Mouse (Mus musculus): Measurements from ENCODE around the gene Igfbp5. TPM values are rescaled to one million over a fixed set of nuclear protein-coding genes. Genes with fewer than 3 reads are reported as not detected.

Gene Igfbp5
- polyA plus RNA-seq, 1 experiment from 2014 or later, result 89.8 TPM

DNA sequence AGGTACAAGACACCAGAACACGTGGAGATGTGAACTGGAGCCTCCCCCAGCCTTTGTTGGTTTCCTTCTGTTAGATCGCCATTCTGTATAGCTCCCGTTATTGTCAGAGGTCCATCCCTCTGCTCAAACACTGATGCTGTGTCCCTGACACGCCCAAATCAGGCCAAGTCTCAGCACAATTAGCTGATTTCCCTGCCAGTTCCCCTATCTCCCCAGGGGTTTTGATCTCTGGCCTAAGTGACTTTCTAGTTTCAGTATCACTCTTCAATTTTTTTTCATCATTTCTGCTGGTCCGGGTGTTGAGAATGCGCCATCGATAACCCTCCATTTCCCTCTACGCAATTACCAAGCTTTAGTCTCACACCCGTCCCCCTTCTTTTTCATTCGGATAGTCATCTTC is 51.8 kb downstream of the Igfbp5 start:
- WGBS, result 72% methylated on average over 10 of the region's 10 CpGs
- Histone ChIP-seq H3K9ac (no peak overlapping the region), H3K27ac (no peak overlapping the region), H3K27me3 (replicated peaks) (no peaks in the 10 kb centered on the region), H3K4me3 (replicated peaks) (no peak overlapping the region), H3K9me3 (no peaks in the 10 kb centered on the region), H3K4me2 (no peak overlapping the region), H3K4me1 (peaks cover 6% of the 10 kb centered on the region; the same call in 1 of the 2 replicates), H3K36me3 (no peaks in the 10 kb centered on the region)
- ATAC-seq (ENCODE audit: insufficient read depth, low FRiP score, low read depth), result no peak

DNA sequence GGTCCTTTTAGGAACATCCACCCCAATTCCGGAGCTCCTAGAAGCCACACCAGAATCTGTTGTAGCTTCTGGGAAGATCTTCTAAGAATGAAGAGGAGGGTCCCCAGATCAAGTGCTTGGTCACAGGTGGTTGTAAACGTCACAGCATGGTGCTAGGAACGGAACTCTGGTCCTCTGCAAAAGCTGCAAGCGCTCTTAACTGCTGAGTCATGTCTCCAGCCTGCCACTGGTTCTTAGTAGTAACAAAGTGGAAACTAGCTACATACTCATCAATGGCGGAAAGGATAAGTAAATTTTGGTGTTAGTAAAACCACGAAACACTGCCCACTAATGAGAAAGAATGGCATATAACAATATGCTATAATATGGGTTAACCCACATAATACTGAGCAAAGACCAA is 54.7 kb downstream of the Igfbp5 start:
- Histone ChIP-seq H3K4me2 (no peak overlapping the region), H3K9ac (no peak overlapping the region), H3K4me3 (replicated peaks) (no peak overlapping the region), H3K27me3 (replicated peaks) (no peaks in the 10 kb centered on the region), H3K36me3 (no peaks in the 10 kb centered on the region), H3K27ac (no peak overlapping the region), H3K4me1 (0 out of 2 replicates have a peak, but pooled peaks cover 6% of the 10 kb centered on the region), H3K9me3 (no peaks in the 10 kb centered on the region)
- WGBS, result 86% methylated on average over 6 of the region's 6 CpGs
- no peak for ATAC-seq (ENCODE audit: insufficient read depth, low FRiP score, low read depth)

DNA sequence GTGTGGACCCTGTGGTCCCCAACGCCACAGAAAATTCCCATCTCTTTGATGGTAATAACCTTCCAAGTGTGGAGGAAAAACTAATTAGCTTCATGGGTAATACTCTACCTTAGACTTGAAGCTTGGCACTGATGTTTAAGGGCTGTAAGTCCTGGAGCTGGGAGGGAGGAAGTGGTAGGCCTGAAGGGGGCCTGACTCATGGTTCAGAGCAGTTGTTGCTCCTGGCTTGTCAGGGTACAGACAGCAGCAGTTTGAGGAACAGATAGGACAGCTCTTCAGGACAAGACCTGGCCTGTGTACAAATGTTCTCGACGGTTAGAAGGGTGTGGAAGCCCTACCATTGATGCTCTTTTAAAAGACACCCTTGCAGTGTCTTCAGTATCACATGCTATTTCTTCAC is 59.1 kb downstream of the Igfbp5 start:
- 80% methylated on average over 3 of the region's 3 CpGs for WGBS
- no peak for ATAC-seq (ENCODE audit: insufficient read depth, low FRiP score, low read depth)

DNA sequence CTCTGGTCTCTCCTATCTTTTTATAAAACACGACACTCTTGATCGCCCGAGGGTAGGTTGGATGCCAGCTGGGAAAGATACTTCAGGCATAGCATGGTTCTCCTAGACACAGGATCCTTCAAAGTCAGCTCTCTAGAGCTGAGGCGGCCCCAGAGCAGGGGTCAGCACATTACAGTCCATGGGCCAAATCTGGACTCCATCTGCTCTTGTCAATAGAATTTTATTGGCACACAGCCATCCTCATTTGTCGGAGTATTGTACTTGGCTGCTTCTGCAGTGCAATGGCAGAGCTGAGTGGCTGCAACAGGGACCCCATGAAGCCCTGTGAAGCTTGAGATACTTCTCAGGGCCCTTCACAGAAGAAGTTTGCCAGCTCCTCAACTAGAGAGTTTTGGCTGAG is 59.5 kb downstream of the Igfbp5 start:
- 52% methylated on average over 5 of the region's 5 CpGs for WGBS
- no peak overlapping the region for H3K4me2 ChIP-seq
- H3K4me3 ChIP-seq (replicated peaks), result no peak overlapping the region
- no peak overlapping the region for H3K9ac ChIP-seq
- no peaks in the 10 kb centered on the region for H3K9me3 ChIP-seq
- ATAC-seq (ENCODE audit: insufficient read depth, low FRiP score, low read depth), result no peak
- H3K27me3 ChIP-seq (replicated peaks), result no peaks in the 10 kb centered on the region
- no peaks in the 10 kb centered on the region for H3K36me3 ChIP-seq
- no peak overlapping the region for H3K27ac ChIP-seq
- H3K4me1 ChIP-seq, result 0 out of 2 replicates have a peak, but pooled peaks cover 19% of the 10 kb centered on the region

More for the DNA sequence above, 59.1 kb downstream of the Igfbp5 start:
- H3K9ac ChIP-seq, result no peak overlapping the region
- no peaks in the 10 kb centered on the region for H3K27me3 ChIP-seq (replicated peaks)
- no peak overlapping the region for H3K27ac ChIP-seq
- no peak overlapping the region for H3K4me3 ChIP-seq (replicated peaks)
- no peaks in the 10 kb centered on the region for H3K9me3 ChIP-seq
- no peaks in the 10 kb centered on the region for H3K36me3 ChIP-seq
- H3K4me2 ChIP-seq, result no peak overlapping the region
- 0 out of 2 replicates have a peak, but pooled peaks cover 19% of the 10 kb centered on the region for H3K4me1 ChIP-seq

DNA sequence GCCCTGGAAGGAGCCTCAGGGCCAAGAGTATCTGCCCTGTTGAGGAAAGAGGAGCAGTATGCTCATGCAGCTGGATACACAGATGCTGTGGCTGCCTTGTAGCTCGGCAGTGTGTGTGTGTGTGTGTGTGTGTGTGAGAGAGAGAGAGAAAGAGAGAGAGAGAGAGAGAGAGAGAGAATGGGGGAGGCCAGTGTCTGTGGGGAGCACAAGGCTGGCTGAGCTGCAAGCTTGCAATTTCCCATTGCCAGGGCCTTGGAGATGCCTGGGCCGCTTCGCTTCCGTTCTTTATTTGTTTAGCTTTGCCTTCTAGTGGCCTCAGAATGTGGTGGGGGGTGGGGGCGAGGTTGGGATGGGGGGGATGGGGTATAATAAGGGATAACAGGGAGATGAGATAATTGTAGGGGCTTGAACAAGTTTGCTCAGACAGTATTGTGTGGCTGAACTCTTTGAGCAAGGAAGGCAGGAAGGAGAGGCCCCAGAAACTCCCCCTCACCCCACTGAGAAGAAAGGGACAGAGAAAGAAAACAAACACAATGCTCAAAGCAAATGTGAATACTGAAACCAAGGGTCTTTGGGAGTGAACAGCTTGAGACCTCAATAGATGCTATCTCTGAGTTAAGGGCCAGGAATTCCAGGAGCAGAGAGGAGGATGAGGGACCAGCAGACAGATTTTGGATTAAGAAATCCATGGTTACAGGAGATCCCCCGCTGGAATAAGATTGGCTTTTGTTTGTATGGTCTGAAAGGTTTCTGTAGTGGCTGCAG is 60.9 kb downstream of the Igfbp5 start:
- Histone ChIP-seq H3K27ac (0 out of 2 replicates have a peak overlapping the region, but pooled peaks have one; percentile 26), H3K4me3 (replicated peaks) (no peak overlapping the region), H3K4me1 (0 out of 2 replicates have a peak, but pooled peaks cover 19% of the 10 kb centered on the region), H3K27me3 (replicated peaks) (no peaks in the 10 kb centered on the region), H3K4me2 (no peak overlapping the region), H3K36me3 (no peaks in the 10 kb centered on the region), H3K9ac (no peak overlapping the region), H3K9me3 (no peaks in the 10 kb centered on the region)
- 8% methylated on average over 6 of the region's 6 CpGs for WGBS
- ATAC-seq (ENCODE audit: insufficient read depth, low FRiP score, low read depth), result no peak; the same call in 1 of the 2 replicates

DNA sequence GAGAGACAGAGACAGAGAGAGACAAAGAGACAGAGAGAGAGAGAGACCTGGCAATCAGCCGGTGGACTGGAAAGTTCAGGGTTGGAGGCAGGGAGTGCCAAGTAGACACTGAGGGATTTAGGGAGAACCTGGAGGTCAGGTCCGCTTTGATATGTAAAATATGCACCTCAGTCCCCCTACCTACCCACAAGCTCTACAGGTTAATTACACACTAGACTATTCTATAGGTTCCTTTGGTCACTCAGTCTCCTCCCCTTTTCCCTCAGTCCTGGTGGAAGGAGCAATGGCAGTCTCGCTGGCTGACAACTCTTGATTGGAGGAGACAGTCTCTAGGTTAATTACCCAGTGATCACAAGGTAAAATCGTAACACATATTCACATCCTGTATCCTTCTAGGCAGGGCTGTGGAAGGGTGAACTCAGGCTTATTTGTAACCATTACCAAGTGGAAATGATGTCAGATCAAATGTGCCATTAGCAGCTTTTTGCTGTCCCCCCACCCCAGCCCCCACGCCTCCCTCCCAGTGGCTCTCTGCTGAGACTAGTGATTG is 61.5 kb downstream of the Igfbp5 start:
- Histone ChIP-seq H3K27ac (no peak overlapping the region), H3K4me1 (0 out of 2 replicates have a peak, but pooled peaks cover 19% of the 10 kb centered on the region), H3K36me3 (no peaks in the 10 kb centered on the region), H3K9ac (no peak overlapping the region), H3K9me3 (no peaks in the 10 kb centered on the region), H3K4me3 (replicated peaks) (no peak overlapping the region), H3K27me3 (replicated peaks) (no peaks in the 10 kb centered on the region), H3K4me2 (no peak overlapping the region)
- no peak for ATAC-seq (ENCODE audit: insufficient read depth, low FRiP score, low read depth)
- whole genome bisulfite sequencing, result 42% methylated on average over 5 of the region's 5 CpGs

DNA sequence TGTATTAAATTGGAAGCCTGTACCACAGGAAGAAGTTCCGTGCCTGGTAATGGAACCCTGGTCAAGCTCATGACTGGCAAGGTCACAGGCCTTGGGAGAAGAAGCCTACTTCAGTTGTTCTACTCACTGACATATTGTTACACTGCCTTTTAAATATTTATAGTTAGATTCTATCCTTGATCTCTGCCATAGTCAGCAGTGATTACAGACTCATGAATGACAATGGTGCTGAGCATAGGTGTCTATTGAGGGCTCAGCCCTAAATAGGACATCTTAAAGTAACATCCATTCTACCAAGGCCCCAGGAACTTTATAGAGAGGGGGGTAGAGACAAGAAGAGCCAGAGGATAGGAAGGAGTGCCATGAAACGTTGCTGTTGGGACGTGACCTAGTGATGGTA is 63.6 kb downstream of the Igfbp5 start:
- Histone ChIP-seq H3K27ac (no peak overlapping the region), H3K9ac (no peak overlapping the region), H3K4me2 (no peak overlapping the region), H3K27me3 (replicated peaks) (no peaks in the 10 kb centered on the region), H3K9me3 (no peaks in the 10 kb centered on the region), H3K4me3 (replicated peaks) (no peak overlapping the region), H3K4me1 (0 out of 2 replicates have a peak, but pooled peaks cover 25% of the 10 kb centered on the region), H3K36me3 (no peaks in the 10 kb centered on the region)
- no peak for ATAC-seq (ENCODE audit: insufficient read depth, low FRiP score, low read depth)
- 84% methylated on average over 3 of the region's 3 CpGs for WGBS

DNA sequence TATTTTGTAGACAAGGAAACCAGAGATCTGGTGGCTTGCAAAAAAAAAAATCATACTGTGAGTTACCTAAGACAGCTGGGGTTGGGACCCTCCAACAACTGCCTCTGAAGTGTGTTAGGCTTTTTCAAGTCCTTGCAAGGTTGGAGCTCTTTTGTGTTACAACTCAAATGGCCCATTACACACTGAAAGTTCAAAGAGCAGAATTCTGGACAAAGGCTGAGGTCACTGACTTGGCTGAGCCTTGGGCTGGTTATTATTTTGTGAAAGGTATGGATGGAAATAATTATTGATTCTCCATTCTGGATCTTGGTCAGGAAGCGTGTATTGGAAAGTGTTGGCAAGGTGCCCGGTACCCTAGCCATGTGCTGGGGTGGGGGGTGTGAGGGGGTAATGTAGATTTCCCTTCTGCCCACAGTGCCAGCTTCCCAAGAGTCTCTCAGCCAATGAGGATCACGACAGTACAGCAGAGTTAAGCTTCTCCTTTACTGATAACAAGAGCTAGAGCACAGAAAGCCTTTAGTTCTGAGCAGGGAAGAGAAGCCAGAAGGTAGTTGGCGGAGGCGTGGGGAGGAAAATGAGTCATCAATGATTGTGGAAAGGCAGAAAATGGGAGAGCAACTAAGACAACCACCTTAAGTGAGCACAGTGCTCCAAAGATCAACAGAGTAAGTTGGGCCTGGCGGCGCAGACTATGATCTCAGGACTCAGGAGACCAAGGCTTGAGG is 64.6 kb downstream of the Igfbp5 start:
- WGBS, result 81% methylated on average over 7 of the region's 7 CpGs
- Histone ChIP-seq H3K36me3 (no peaks in the 10 kb centered on the region), H3K27me3 (replicated peaks) (no peaks in the 10 kb centered on the region)

DNA sequence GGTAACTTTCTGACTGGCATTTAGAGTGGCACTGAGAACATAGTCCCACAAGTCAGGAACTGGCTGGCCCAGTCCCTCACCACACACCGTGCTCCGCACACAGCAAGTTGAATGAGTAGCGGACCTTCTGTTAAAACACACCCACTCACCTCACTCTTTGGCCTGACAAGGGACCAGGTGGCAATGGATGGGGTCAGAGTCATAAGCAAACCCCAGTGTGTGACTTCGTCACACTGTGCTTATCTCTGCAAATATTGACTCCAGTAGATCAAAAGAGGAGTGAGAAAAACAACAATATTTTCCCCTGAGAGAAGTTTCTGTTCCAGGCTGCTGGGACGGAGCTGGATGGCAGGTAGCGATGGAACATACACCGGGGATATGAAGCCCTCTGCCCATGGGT is 65.4 kb downstream of the Igfbp5 start:
- no peak for ATAC-seq (ENCODE audit: insufficient read depth, low FRiP score, low read depth)
- H3K27ac ChIP-seq, result no peak overlapping the region
- no peak overlapping the region for H3K9ac ChIP-seq
- 74% methylated on average over 7 of the region's 7 CpGs for WGBS
- no peaks in the 10 kb centered on the region for H3K9me3 ChIP-seq
- no peak overlapping the region for H3K4me2 ChIP-seq
- H3K4me3 ChIP-seq (replicated peaks), result no peak overlapping the region
- H3K27me3 ChIP-seq (replicated peaks), result no peaks in the 10 kb centered on the region
- 0 out of 2 replicates have a peak, but pooled peaks cover 18% of the 10 kb centered on the region for H3K4me1 ChIP-seq
- H3K36me3 ChIP-seq, result no peaks in the 10 kb centered on the region

More for the DNA sequence above, 64.6 kb downstream of the Igfbp5 start:
- Histone ChIP-seq H3K4me3 (replicated peaks) (no peak overlapping the region), H3K4me1 (0 out of 2 replicates have a peak, but pooled peaks cover 19% of the 10 kb centered on the region), H3K9ac (no peak overlapping the region), H3K4me2 (no peak overlapping the region), H3K27ac (no peak overlapping the region), H3K9me3 (no peaks in the 10 kb centered on the region)
- no peak for ATAC-seq (ENCODE audit: insufficient read depth, low FRiP score, low read depth)

Other genes starting within 250 kb of the Igfbp5 start
- not detected in 2 replicates for gene Ankar, start 174.3 kb downstream of the Igfbp5 start, polyA plus RNA-seq (2015; fragmentation: Nextera tagmentation; extraction: Ambion mirVana)
- 1,608 and 1,724 TPM in 2 replicates for gene Rpl37a, start 163.6 kb downstream of the Igfbp5 start, polyA plus RNA-seq (2015; fragmentation: Nextera tagmentation; extraction: Ambion mirVana)
- gene Igfbp2, start 50.4 kb downstream of the Igfbp5 start, polyA plus RNA-seq (2015; fragmentation: Nextera tagmentation; extraction: Ambion mirVana), result 404 and 428 TPM in 2 replicates
- gene Tnp1, start 141.0 kb upstream of the Igfbp5 start, polyA plus RNA-seq (2015; fragmentation: Nextera tagmentation; extraction: Ambion mirVana), result not detected in 2 replicates

Data from stomach, embryonic 15.5 days (tissue).